Mouse (Mus musculus) stomach, embryonic 14.5 days (tissue): ENCODE measurements at regions not wholly inside any gene's neighbourhood (a gene's known extent, or its start where the extent isn't known, plus 50 kb on each side); places are given as distances from the start of the nearest gene placed in this dataset.
A peak's percentile ranks its signal among the peaks of the same experiment; 100 is the strongest.

Experiments used
- ATAC-seq: fragments of 200-750 bp; cut with Nextera tagmentation; 2 replicates; pipeline ENCODE4 v1.8.0; 2017; ENCODE audit warnings: low read depth, moderate TSS enrichment; ENCODE audit not compliant: insufficient number of reproducible peaks, insufficient read depth, low FRiP score
- H3K27ac ChIP-seq: fragments of 300-500 bp; sonication (generic); 2 replicates; pipeline ENCODE4 v1.5.1; 2014; ENCODE audit warnings: mild to moderate bottlenecking, low read length, moderate library complexity, mixed read lengths
- H3K27me3 ChIP-seq: fragments of 300-500 bp; sonication (generic); 2 replicates; pipeline ENCODE4 v1.6.1; 2014; ENCODE audit warnings: low read length, control low read depth, mixed read lengths; ENCODE audit not compliant: control insufficient read depth, insufficient read depth
- H3K36me3 ChIP-seq: fragments of 300-500 bp; sonication (generic); 2 replicates; pipeline ENCODE4 v1.6.1; 2014; ENCODE audit warnings: mild to moderate bottlenecking, control low read depth, low read length, moderate library complexity, mixed read lengths; ENCODE audit not compliant: control insufficient read depth, insufficient read depth
- H3K4me1 ChIP-seq: fragments of 300-500 bp; sonication (generic); 2 replicates; pipeline ENCODE4 v1.6.1; 2014; ENCODE audit warnings: low read length, control low read depth, mixed read lengths; ENCODE audit not compliant: control insufficient read depth, insufficient read depth
- H3K4me2 ChIP-seq: fragments of 300-500 bp; sonication (generic); replicated peaks from 2 replicates; pipeline ENCODE4 v1.6.1; 2014; ENCODE audit warnings: low read depth, low read length, control low read depth
- H3K4me3 ChIP-seq: fragments of 300-500 bp; sonication (generic); 2 replicates; pipeline ENCODE4 v1.5.1; 2014; ENCODE audit warnings: low read depth, low read length, control low read depth
- H3K9ac ChIP-seq: fragments of 300-500 bp; sonication (generic); replicated peaks from 2 replicates; pipeline ENCODE4 v1.6.1; 2014; ENCODE audit warnings: low read depth, mild to moderate bottlenecking, control low read depth, low read length, moderate library complexity, mixed read lengths
- H3K9me3 ChIP-seq: fragments of 300-500 bp; sonication (generic); 2 replicates; pipeline ENCODE4 v1.6.1; 2016; ENCODE audit warnings: low read depth, low read length, control low read depth; ENCODE audit not compliant: control insufficient read depth
- WGBS: fragments of 180-500 bp; shearing (Covaris S2); extraction: QIAGEN DNeasy Blood & Tissue Kit; methylation state at CpG from one replicate; pipeline ENCODE4 v1.1.7; 2014; 5-methylcytosine and 5-hydroxymethylcytosine counted together

GRCm38 (mm10) chr2:59424205-59424604, 60.2 kb upstream of the Dapl1 start:
- Histone ChIP-seq H3K4me1 (peaks cover 4% of the 10 kb centered on the region), H3K4me3 (no peak overlapping the region), H3K27me3 (no peaks in the 10 kb centered on the region), H3K9ac (no peak overlapping the region), H3K9me3 (no peaks in the 10 kb centered on the region), H3K27ac (no peak overlapping the region), H3K36me3 (no peaks in the 10 kb centered on the region), H3K4me2 (no peak overlapping the region)
- ATAC-seq: no peak
- 64% methylated on average over 2 of the region's 2 CpGs for WGBS

- no peaks in the 10 kb centered on the region for H3K9me3 ChIP-seq
- H3K9ac ChIP-seq: no peak overlapping the region
- no peak overlapping the region for H3K4me3 ChIP-seq
- no peaks in the 10 kb centered on the region for H3K36me3 ChIP-seq
- 0 out of 2 replicates have a peak, but pooled peaks have one; percentile 61 for ATAC-seq
- H3K4me1 ChIP-seq: peaks cover 4% of the 10 kb centered on the region
- 33% methylated on average over 5 of the region's 5 CpGs for WGBS
- no peaks in the 10 kb centered on the region for H3K27me3 ChIP-seq
- no peak overlapping the region for H3K27ac ChIP-seq
- H3K4me2 ChIP-seq: no peak overlapping the region
Observed at GRCm38 (mm10) chr2:59424729-59425128, 59.7 kb upstream of the Dapl1 start.

- H3K4me2 ChIP-seq: no peak overlapping the region
- 83% methylated on average over 4 of the region's 4 CpGs for WGBS
- no peak for ATAC-seq
- H3K27ac ChIP-seq: no peak overlapping the region
- no peaks in the 10 kb centered on the region for H3K36me3 ChIP-seq
- H3K4me1 ChIP-seq: peaks cover 4% of the 10 kb centered on the region
- H3K4me3 ChIP-seq: no peak overlapping the region
- no peaks in the 10 kb centered on the region for H3K9me3 ChIP-seq
- no peaks in the 10 kb centered on the region for H3K27me3 ChIP-seq
- no peak overlapping the region for H3K9ac ChIP-seq
Observed at GRCm38 (mm10) chr2:59425876-59426275, 58.6 kb upstream of the Dapl1 start.

- H3K4me3 ChIP-seq: no peak overlapping the region
- H3K27ac ChIP-seq: no peak overlapping the region
- no peak overlapping the region for H3K9ac ChIP-seq
- H3K4me2 ChIP-seq: no peak overlapping the region
- no peaks in the 10 kb centered on the region for H3K9me3 ChIP-seq
- H3K4me1 ChIP-seq: no peaks in the 10 kb centered on the region
- 89% methylated on average over 5 of the region's 5 CpGs for WGBS
- no peak for ATAC-seq
- H3K27me3 ChIP-seq: no peaks in the 10 kb centered on the region
- no peaks in the 10 kb centered on the region for H3K36me3 ChIP-seq
Observed at GRCm38 (mm10) chr2:59431466-59431865, 53.0 kb upstream of the Dapl1 start.

- Histone ChIP-seq H3K9ac (no peak overlapping the region), H3K27ac (no peak overlapping the region), H3K36me3 (no peaks in the 10 kb centered on the region), H3K4me3 (no peak overlapping the region), H3K4me2 (no peak overlapping the region), H3K4me1 (no peaks in the 10 kb centered on the region), H3K27me3 (no peaks in the 10 kb centered on the region), H3K9me3 (no peaks in the 10 kb centered on the region)
- 74% methylated on average over 7 of the region's 7 CpGs for WGBS
- no peak for ATAC-seq
Observed at GRCm38 (mm10) chr2:59431867-59432266, 52.6 kb upstream of the Dapl1 start.
